Mouse (Mus musculus): ENCODE measurements around the gene Klc2. TPM values are rescaled to one million over a fixed set of nuclear protein-coding genes. Genes with fewer than 3 reads are reported as not detected.
A peak's percentile ranks its signal among the peaks of the same experiment; 100 is the strongest.

Klc2 gene
- polyA plus RNA-seq, 1 experiment from 2014 or later = 59.0 TPM

GRCm38 (mm10) chr19:5085145-5085863, 33.1 kb downstream of the Klc2 start, which contains the start of gene Tmem151a:
Gene Tmem151a, minus strand, starts transcription at chr19:5085531.
- H3K36me3 ChIP-seq (ENCODE audit: control insufficient read depth, insufficient read depth, low read length) = peaks cover 6% of the 10 kb centered on the region; the same call in 1 of the 2 replicates
- peaks cover 59% of the 10 kb centered on the region for H3K27me3 ChIP-seq (ENCODE audit: control insufficient read depth, insufficient read depth, low read length)
- no peak within 1 kb of the TSS for H3K27ac ChIP-seq (replicated peaks; ENCODE audit: low read depth, low read length)
- H3K9me3 ChIP-seq (ENCODE audit: control insufficient read depth, low read length) = no peaks in the 10 kb centered on the region
- under 1% methylated on average over 69 of the region's 69 CpGs for WGBS
- peak within 1 kb of the TSS; percentile 52 for H3K4me3 ChIP-seq (replicated peaks; ENCODE audit: low read depth, low read length)
- peaks cover 15% of the 10 kb centered on the region; the same call in 1 of the 2 replicates for H3K4me1 ChIP-seq (ENCODE audit: control insufficient read depth, insufficient read depth, low read length)
- peak within 1 kb of the TSS; percentile 73 for H3K4me2 ChIP-seq (ENCODE audit: low read length)
- H3K9ac ChIP-seq (replicated peaks; ENCODE audit: low read length) = peak within 1 kb of the TSS; percentile 65
- no peak for ATAC-seq (ENCODE audit: low FRiP score, low TSS enrichment)
- peak; percentile 48 for DNase-seq

GRCm38 (mm10) chr19:5084834-5085144, 33.6 kb downstream of the Klc2 start:
- 4% methylated on average over 15 of the region's 15 CpGs for WGBS
- DNase-seq (no peak), ATAC-seq (ENCODE audit: low FRiP score, low TSS enrichment) (no peak)
- H3K27me3 ChIP-seq (ENCODE audit: control insufficient read depth, insufficient read depth, low read length) = peaks cover 62% of the 10 kb centered on the region
- 0 out of 2 replicates have a peak, but pooled peaks cover 2% of the 10 kb centered on the region for H3K36me3 ChIP-seq (ENCODE audit: control insufficient read depth, insufficient read depth, low read length)
- peak overlapping the region; percentile 65 for H3K9ac ChIP-seq (replicated peaks; ENCODE audit: low read length)
- peak overlapping the region; percentile 52 for H3K4me3 ChIP-seq (replicated peaks; ENCODE audit: low read depth, low read length)
- H3K4me1 ChIP-seq (ENCODE audit: control insufficient read depth, insufficient read depth, low read length) = peaks cover 15% of the 10 kb centered on the region; the same call in 1 of the 2 replicates
- peak overlapping the region; percentile 73 for H3K4me2 ChIP-seq (ENCODE audit: low read length)
- H3K9me3 ChIP-seq (ENCODE audit: control insufficient read depth, low read length) = no peaks in the 10 kb centered on the region
- no peak overlapping the region for H3K27ac ChIP-seq (replicated peaks; ENCODE audit: low read depth, low read length)

GRCm38 (mm10) chr19:5083961-5084833, 34.2 kb downstream of the Klc2 start:
- WGBS = 67% methylated on average over 3 of the region's 3 CpGs
- Histone ChIP-seq H3K27me3 (ENCODE audit: control insufficient read depth, insufficient read depth, low read length) (peaks cover 62% of the 10 kb centered on the region), H3K9ac (replicated peaks; ENCODE audit: low read length) (peak overlapping the region; percentile 65; the same call in 1 of the 2 replicates)

GRCm38 (mm10) chr19:5082596-5082995, 35.8 kb downstream of the Klc2 start:
- ATAC-seq (ENCODE audit: low FRiP score, low TSS enrichment) (no peak), DNase-seq (no peak)
- H3K9me3 ChIP-seq (ENCODE audit: control insufficient read depth, low read length) = no peaks in the 10 kb centered on the region
- no peaks in the 10 kb centered on the region for H3K36me3 ChIP-seq (ENCODE audit: control insufficient read depth, insufficient read depth, low read length)
- H3K4me1 ChIP-seq (ENCODE audit: control insufficient read depth, insufficient read depth, low read length) = 0 out of 2 replicates have a peak, but pooled peaks cover 8% of the 10 kb centered on the region
- H3K9ac ChIP-seq (replicated peaks; ENCODE audit: low read length) = no peak overlapping the region
- 74% methylated on average over 24 of the region's 24 CpGs for WGBS
- no peak overlapping the region for H3K27ac ChIP-seq (replicated peaks; ENCODE audit: low read depth, low read length)
- H3K4me2 ChIP-seq (ENCODE audit: low read length) = no peak overlapping the region
- H3K4me3 ChIP-seq (replicated peaks; ENCODE audit: low read depth, low read length) = no peak overlapping the region
- H3K27me3 ChIP-seq (ENCODE audit: control insufficient read depth, insufficient read depth, low read length) = peaks cover 62% of the 10 kb centered on the region

More at GRCm38 (mm10) chr19:5083961-5084833, 34.2 kb downstream of the Klc2 start:
- peak overlapping the region; percentile 73 for H3K4me2 ChIP-seq (ENCODE audit: low read length)
- H3K9me3 ChIP-seq (ENCODE audit: control insufficient read depth, low read length) = no peaks in the 10 kb centered on the region
- H3K4me3 ChIP-seq (replicated peaks; ENCODE audit: low read depth, low read length) = peak overlapping the region; percentile 52
- H3K36me3 ChIP-seq (ENCODE audit: control insufficient read depth, insufficient read depth, low read length) = no peaks in the 10 kb centered on the region
- H3K4me1 ChIP-seq (ENCODE audit: control insufficient read depth, insufficient read depth, low read length) = peaks cover 12% of the 10 kb centered on the region; the same call in 1 of the 2 replicates
- DNase-seq = no peak
- ATAC-seq (ENCODE audit: low FRiP score, low TSS enrichment) = no peak
- no peak overlapping the region for H3K27ac ChIP-seq (replicated peaks; ENCODE audit: low read depth, low read length)

GRCm38 (mm10) chr19:5082005-5082404, 36.4 kb downstream of the Klc2 start:
- 73% methylated on average over 18 of the region's 18 CpGs for WGBS
- peaks cover 62% of the 10 kb centered on the region for H3K27me3 ChIP-seq (ENCODE audit: control insufficient read depth, insufficient read depth, low read length)
- H3K4me3 ChIP-seq (replicated peaks; ENCODE audit: low read depth, low read length) = no peak overlapping the region
- H3K27ac ChIP-seq (replicated peaks; ENCODE audit: low read depth, low read length) = no peak overlapping the region
- H3K4me1 ChIP-seq (ENCODE audit: control insufficient read depth, insufficient read depth, low read length) = 0 out of 2 replicates have a peak, but pooled peaks cover 3% of the 10 kb centered on the region
- DNase-seq (no peak), ATAC-seq (ENCODE audit: low FRiP score, low TSS enrichment) (no peak)
- no peaks in the 10 kb centered on the region for H3K9me3 ChIP-seq (ENCODE audit: control insufficient read depth, low read length)
- no peak overlapping the region for H3K9ac ChIP-seq (replicated peaks; ENCODE audit: low read length)
- no peak overlapping the region for H3K4me2 ChIP-seq (ENCODE audit: low read length)
- no peaks in the 10 kb centered on the region for H3K36me3 ChIP-seq (ENCODE audit: control insufficient read depth, insufficient read depth, low read length)

- no peak overlapping the region for H3K4me2 ChIP-seq (ENCODE audit: low read length)
- no peaks in the 10 kb centered on the region for H3K4me1 ChIP-seq (ENCODE audit: control insufficient read depth, insufficient read depth, low read length)
- H3K4me3 ChIP-seq (replicated peaks; ENCODE audit: low read depth, low read length) = no peak overlapping the region
- no peaks in the 10 kb centered on the region for H3K9me3 ChIP-seq (ENCODE audit: control insufficient read depth, low read length)
- no peaks in the 10 kb centered on the region for H3K36me3 ChIP-seq (ENCODE audit: control insufficient read depth, insufficient read depth, low read length)
- H3K27me3 ChIP-seq (ENCODE audit: control insufficient read depth, insufficient read depth, low read length) = peaks cover 40% of the 10 kb centered on the region
- H3K9ac ChIP-seq (replicated peaks; ENCODE audit: low read length) = no peak overlapping the region
- WGBS = 92% methylated on average over 1 of the region's 1 CpGs
- H3K27ac ChIP-seq (replicated peaks; ENCODE audit: low read depth, low read length) = no peak overlapping the region
- ATAC-seq (ENCODE audit: low FRiP score, low TSS enrichment) (no peak), DNase-seq (no peak)
Observed at GRCm38 (mm10) chr19:5079279-5079678, 39.1 kb downstream of the Klc2 start.

- H3K4me2 ChIP-seq (ENCODE audit: low read length) = no peak overlapping the region
- no peak overlapping the region for H3K4me3 ChIP-seq (replicated peaks; ENCODE audit: low read depth, low read length)
- H3K4me1 ChIP-seq (ENCODE audit: control insufficient read depth, insufficient read depth, low read length) = peaks cover 20% of the 10 kb centered on the region
- ATAC-seq (ENCODE audit: low FRiP score, low TSS enrichment) = no peak
- H3K9me3 ChIP-seq (ENCODE audit: control insufficient read depth, low read length) = no peaks in the 10 kb centered on the region
- 47% methylated on average over 5 of the region's 5 CpGs for WGBS
- H3K36me3 ChIP-seq (ENCODE audit: control insufficient read depth, insufficient read depth, low read length) = no peaks in the 10 kb centered on the region
- no peak overlapping the region for H3K27ac ChIP-seq (replicated peaks; ENCODE audit: low read depth, low read length)
- no peak overlapping the region for H3K9ac ChIP-seq (replicated peaks; ENCODE audit: low read length)
- H3K27me3 ChIP-seq (ENCODE audit: control insufficient read depth, insufficient read depth, low read length) = peaks cover 17% of the 10 kb centered on the region
- no peak for DNase-seq
Observed at GRCm38 (mm10) chr19:5073518-5073917, 44.8 kb downstream of the Klc2 start.

GRCm38 (mm10) chr19:5073028-5073427, 45.3 kb downstream of the Klc2 start:
- Histone ChIP-seq H3K4me2 (ENCODE audit: low read length) (peak overlapping the region; percentile 69), H3K4me1 (ENCODE audit: control insufficient read depth, insufficient read depth, low read length) (peaks cover 24% of the 10 kb centered on the region), H3K27ac (replicated peaks; ENCODE audit: low read depth, low read length) (no peak overlapping the region), H3K4me3 (replicated peaks; ENCODE audit: low read depth, low read length) (no peak overlapping the region), H3K27me3 (ENCODE audit: control insufficient read depth, insufficient read depth, low read length) (peaks cover 22% of the 10 kb centered on the region), H3K9me3 (ENCODE audit: control insufficient read depth, low read length) (no peaks in the 10 kb centered on the region), H3K9ac (replicated peaks; ENCODE audit: low read length) (no peak overlapping the region), H3K36me3 (ENCODE audit: control insufficient read depth, insufficient read depth, low read length) (no peaks in the 10 kb centered on the region)
- no peak; the same call in 1 of the 2 replicates for ATAC-seq (ENCODE audit: low FRiP score, low TSS enrichment)
- peak; percentile 87 for DNase-seq
- 1% methylated on average over 15 of the region's 15 CpGs for WGBS

Measured in midbrain, embryonic 14.5 days (tissue).